Mouse (Mus musculus): ENCODE data around the gene Zfp661.

- TF ChIP-seq CTCF (IDR thresholded peaks at IDR 0.05; ENCODE audit: borderline replicate concordance, control insufficient read depth, extremely low read depth, insufficient read depth, low read length, poor library complexity), result peak; percentile 31; the same call in 1 of the 2 replicates
- TF ChIP-seq POLR2A (IDR thresholded peaks at IDR 0.05; ENCODE audit: control insufficient read depth, extremely low read depth, insufficient read depth, low read length, poor library complexity), result 0 out of 2 replicates have a peak, but pooled peaks have one; percentile 22
Observed at GRCm38 (mm10) chr2:127586694-127587513, at the start of gene Zfp661, which contains the start of gene Mrps5.
